Mouse (Mus musculus) adrenal gland, postnatal 36 days (tissue): ENCODE measurements around the gene Zfp503. TPM values are rescaled to one million over a fixed set of nuclear protein-coding genes. Genes with fewer than 3 reads are reported as not detected.

Experiments
- DNase-seq, 2 experiments: peaks; one replicate each; pipeline ENCODE4 v3.0.0; 2021; ENCODE audit warnings: mixed read lengths in 1 of 2
- microRNA-seq: library from miRNA; unstranded; fragments of <30 nt; microRNA quantifications from one replicate; pipeline ENCODE4 v1.2.0, GENCODE M21; 2021
- total RNA-seq, 2 experiments: library from RNA; stranded (reverse); gene quantifications; 2 replicates each; pipeline ENCODE4 v1.2.3; 2021

The Zfp503 gene
- total RNA-seq, 2 experiments from 2014 or later: 23.4 to 30.3 TPM

GRCm38 (mm10) chr14:21968978-21969377, 20.4 kb downstream of the Zfp503 start:
- DNase-seq: peak; percentile 80 to 87

DNA sequence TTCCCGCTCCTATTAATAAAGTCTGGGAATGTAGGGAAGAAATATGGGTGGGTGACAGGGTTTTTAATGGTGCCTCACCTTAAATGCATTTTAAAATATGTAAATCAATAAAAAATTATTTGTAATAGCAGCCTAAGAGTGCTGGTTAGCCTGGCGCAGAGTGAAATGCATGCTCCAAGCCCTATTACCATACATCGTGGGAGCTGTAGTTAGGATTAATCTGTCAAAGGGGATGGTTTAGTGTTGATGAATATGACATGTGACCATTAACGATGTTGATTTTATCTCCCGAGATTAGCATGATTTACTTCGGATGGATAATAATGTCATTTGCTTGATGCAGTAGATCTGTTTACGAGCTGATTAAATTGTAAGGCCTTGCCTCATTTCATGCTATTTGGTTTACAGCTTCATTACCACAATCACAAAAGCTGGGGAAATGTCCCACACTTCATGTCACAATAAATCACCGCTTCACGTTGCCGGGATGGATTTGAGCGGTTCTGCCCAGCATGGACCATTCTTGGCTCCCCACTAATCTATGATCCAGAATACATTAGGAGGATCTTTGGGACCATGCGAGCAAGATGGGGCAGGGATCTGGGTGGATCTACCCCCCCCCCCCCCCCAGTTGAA, 21.9 kb downstream of the Zfp503 start:
- DNase-seq: no peak

- no peak for DNase-seq
Observed at GRCm38 (mm10) chr14:21966276-21966675, 23.1 kb downstream of the Zfp503 start.

- DNase-seq: no peak
Observed at GRCm38 (mm10) chr14:21962381-21963050, 26.9 kb downstream of the Zfp503 start.

- no peak for DNase-seq
Observed at GRCm38 (mm10) chr14:21959243-21959642, 30.2 kb downstream of the Zfp503 start.

DNA sequence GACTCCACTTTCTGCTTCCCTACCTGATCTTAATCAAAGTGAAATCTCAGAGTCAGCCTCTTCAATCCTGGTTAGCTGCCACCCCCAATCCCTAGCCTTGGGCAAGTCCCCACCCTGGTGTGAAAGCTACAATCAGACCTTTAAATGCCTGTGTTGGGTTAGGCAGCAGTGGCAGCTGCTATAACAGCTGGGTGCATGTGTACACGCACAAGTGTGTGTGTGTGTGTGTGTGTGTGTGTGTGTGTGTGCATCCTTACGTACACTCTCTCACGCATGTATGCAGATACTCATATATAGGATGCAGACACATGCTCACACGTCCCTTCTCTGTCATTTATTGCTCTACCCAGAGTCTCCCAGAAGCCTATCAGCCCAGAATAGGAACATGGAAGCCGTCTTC, 30.8 kb downstream of the Zfp503 start:
- DNase-seq: no peak

DNA sequence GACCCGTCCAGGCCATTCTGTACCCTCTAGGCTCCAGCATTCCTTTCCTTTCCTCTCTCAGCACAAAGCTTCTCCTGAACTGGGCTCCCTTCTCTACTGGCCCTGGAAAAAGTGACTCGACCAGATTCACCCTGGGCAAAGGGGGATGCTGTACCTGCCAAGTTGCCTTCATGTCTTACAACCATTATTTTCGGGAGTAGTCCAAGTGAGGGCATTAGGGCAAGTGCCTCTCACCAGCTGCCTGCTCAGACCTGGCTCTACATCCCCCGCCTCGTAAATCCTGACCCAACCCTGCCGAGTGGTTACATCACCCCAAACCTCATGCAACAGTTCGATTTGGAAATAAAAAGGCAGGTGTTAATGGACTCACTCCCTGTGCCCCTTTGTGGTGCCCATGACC, 36.9 kb downstream of the Zfp503 start:
- DNase-seq: no peak

DNA sequence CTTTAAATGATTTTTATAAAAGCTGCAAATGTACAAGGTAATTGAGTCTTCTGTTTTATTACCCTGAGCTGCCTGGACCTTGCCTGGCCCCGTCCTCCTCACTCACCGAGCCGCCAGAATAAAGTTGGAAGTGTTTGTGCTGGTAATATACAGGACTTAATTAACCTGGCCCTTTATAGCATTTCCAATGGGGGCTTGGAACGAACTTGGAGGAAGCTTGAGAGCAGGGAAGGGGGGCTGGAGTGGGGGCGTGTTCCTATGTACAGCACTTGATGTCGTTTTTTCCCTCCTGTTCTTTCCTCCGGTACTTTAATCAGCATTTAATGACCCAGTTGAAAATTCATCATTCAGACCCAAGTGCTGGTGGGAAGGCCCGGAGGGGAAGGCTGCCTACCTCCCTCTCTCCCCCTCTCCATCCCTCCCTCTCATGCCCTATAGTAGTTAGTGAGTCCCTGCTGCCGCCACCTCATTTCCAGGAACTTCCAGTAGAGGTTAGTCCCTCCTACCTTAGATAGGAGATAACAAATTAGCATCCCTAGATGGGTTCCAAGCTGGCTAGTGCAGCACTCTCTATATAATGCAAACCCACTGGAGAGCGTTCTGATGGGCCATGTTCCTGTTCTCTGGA, 37.4 kb downstream of the Zfp503 start:
- DNase-seq: no peak

- no peak for DNase-seq
Observed at GRCm38 (mm10) chr14:21944946-21945345, 44.5 kb downstream of the Zfp503 start.

DNA sequence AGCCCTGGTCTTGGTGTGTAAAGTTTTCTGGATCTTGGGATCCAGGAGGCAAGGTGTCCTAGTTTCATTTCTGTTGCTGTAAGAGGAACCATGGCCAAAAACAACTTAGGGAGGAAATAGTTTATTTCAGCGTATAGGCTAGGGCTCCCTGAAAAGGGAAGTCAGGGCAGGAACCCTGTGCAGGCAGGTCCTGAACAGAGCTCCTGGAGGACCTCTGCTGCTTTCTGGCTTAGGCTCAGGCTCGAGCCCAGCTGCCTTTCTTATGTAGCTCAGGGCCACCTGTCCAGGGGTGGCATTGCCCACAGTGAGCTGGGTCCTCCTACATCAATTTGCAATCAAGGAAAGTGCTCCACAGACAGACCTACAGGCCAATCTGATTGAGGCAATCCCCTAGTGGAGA, 47.8 kb downstream of the Zfp503 start:
- no peak for DNase-seq

GRCm38 (mm10) chr14:21937116-21937515, 52.3 kb downstream of the Zfp503 start:
- DNase-seq: no peak

DNA sequence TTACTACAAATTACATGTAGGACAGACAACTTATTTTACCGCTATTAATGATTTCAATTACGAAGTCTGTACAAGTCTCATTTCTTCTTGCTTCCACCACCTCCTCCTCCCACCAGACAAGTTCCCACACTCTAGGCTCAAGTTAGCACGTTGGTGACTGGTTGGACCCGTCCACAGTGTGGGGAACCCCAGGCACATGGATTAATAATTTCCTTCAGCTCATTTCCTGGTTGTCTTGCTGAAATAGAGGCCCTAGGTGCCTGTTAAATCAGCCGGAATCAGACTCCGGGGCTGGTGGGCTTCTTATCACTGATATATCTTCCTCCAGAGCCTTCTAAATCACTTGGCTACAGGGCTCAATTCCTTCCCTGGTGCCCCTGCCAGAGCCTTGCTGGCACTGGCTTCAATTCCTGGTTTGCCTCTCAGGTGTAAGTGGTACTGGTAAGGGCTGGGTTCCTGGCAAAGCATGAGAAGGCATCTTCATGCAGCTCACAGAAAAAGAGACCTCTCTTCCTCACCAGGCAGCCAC, 53.2 kb downstream of the Zfp503 start:
- DNase-seq: no peak

Small RNA genes within 50 kb of the gene (microRNA-seq; reads per million reads assigned to microRNA genes)
- not detected for gene Gm27532

Other genes with a start within 250 kb of the Zfp503 start
- gene Samd8, start 239.1 kb downstream of the Zfp503 start, total RNA-seq: 10 to 100 TPM; 49.9 to 60.7 TPM
- gene Dusp13, start 238.4 kb downstream of the Zfp503 start, total RNA-seq: under 1 TPM; 0.33 to 0.63 TPM
- 100 to 1,000 TPM; 206 to 231 TPM for gene Vdac2, start 164.4 kb downstream of the Zfp503 start, total RNA-seq
- 10 to 100 TPM; 54.8 to 83.5 TPM for gene Comtd1, start 140.6 kb downstream of the Zfp503 start, total RNA-seq
- gene Lrmda, start 30.1 kb upstream of the Zfp503 start, total RNA-seq: 1 to 10 TPM; 5.2 to 7.2 TPM